9 mouse cellular contexts compared by ENCODE assay signal in genomic region chr2:101679164-101679784, GRCm38 (mm10). TPM values are rescaled to one million over a fixed set of nuclear protein-coding genes. Genes with fewer than 3 reads are reported as not detected.
DNase-seq lines count a peak whose midpoint lies in the region; ATAC-seq and TF ChIP-seq lines count a peak whose summit lies in the region.
"Had no signal": no experiment of that assay in that cellular context is flagged by ENCODE, and none has a peak within 500 bp of the region (broad histone marks: within the 10 kb centered on the region; RNA-seq: fewer than 3 reads in every experiment).

No protein-coding gene starts in this region.

- peak overlapping the region; percentile 89 for H3K4me2 ChIP-seq in heart, embryonic 13.5 days
- H3K4me2 ChIP-seq in liver, embryonic 13.5 days: peak overlapping the region; percentile 80
- H3K4me2 ChIP-seq in neural tube, embryonic 13.5 days: peak overlapping the region; percentile 64

- DNase-seq in layer of hippocampus, adult 2 months (ENCODE audit: low spot score in 2 of 2): no peak
- DNase-seq in layer of hippocampus, postnatal 36 days: no peak
- peak; percentile 30 for DNase-seq in brain, adult 2 months (ENCODE audit: low read depth, low spot score)
- DNase-seq in liver, embryonic 13.5 days: peak; percentile 6
- no peak for DNase-seq in right cerebral cortex, adult 2 months (ENCODE audit: low spot score in 2 of 2)

- H3K36me3 ChIP-seq in heart, embryonic 13.5 days: peaks cover 4% of the 10 kb centered on the region; the same call in 1 of the 2 replicates
- 0 out of 2 replicates have a peak, but pooled peaks cover 4% of the 10 kb centered on the region for H3K36me3 ChIP-seq in liver, embryonic 13.5 days
- H3K36me3 ChIP-seq in neural tube, embryonic 13.5 days: 0 out of 2 replicates have a peak, but pooled peaks cover under 1% of the 10 kb centered on the region

- WGBS in heart, embryonic 13.5 days: 7% methylated on average over 15 of the region's 15 CpGs
- 6% methylated on average over 15 of the region's 15 CpGs for WGBS in liver, embryonic 13.5 days (ENCODE audit: insufficient replicate concordance)
- 4% methylated on average over 15 of the region's 15 CpGs for WGBS in neural tube, embryonic 13.5 days

- peak overlapping the region; percentile 67 for H3K4me3 ChIP-seq in layer of hippocampus, adult 2 months
- H3K4me3 ChIP-seq in heart, embryonic 13.5 days: peak overlapping the region; percentile 90
- peak overlapping the region; percentile 96 for H3K4me3 ChIP-seq in liver, embryonic 13.5 days (replicated peaks)
- H3K4me3 ChIP-seq in neural tube, embryonic 13.5 days: peak overlapping the region; percentile 81

- H3K9me3 ChIP-seq in heart, embryonic 13.5 days: no peaks in the 10 kb centered on the region
- H3K9me3 ChIP-seq in liver, embryonic 13.5 days (replicated peaks): no peaks in the 10 kb centered on the region
- H3K9me3 ChIP-seq in neural tube, embryonic 13.5 days: no peaks in the 10 kb centered on the region

- peaks cover 7% of the 10 kb centered on the region for H3K4me1 ChIP-seq in heart, embryonic 13.5 days
- H3K4me1 ChIP-seq in liver, embryonic 13.5 days (replicated peaks): peaks cover 16% of the 10 kb centered on the region
- H3K4me1 ChIP-seq in neural tube, embryonic 13.5 days (replicated peaks): peaks cover 21% of the 10 kb centered on the region

- no peak for TF ChIP-seq CTCF in layer of hippocampus, adult 2 months (conservative IDR thresholded peaks at IDR 0.05)

- peak overlapping the region; percentile 92; the same call in 1 of the 2 replicates for H3K27ac ChIP-seq in layer of hippocampus, adult 2 months
- H3K27ac ChIP-seq in heart, embryonic 13.5 days (replicated peaks): no peak overlapping the region
- no peak overlapping the region; the same call in 1 of the 2 replicates for H3K27ac ChIP-seq in liver, embryonic 13.5 days
- no peak overlapping the region for H3K27ac ChIP-seq in neural tube, embryonic 13.5 days (replicated peaks)

- H3K9ac ChIP-seq in heart, embryonic 13.5 days: peak overlapping the region; percentile 94
- H3K9ac ChIP-seq in liver, embryonic 13.5 days: peak overlapping the region; percentile 94
- peak overlapping the region; percentile 87 for H3K9ac ChIP-seq in neural tube, embryonic 13.5 days

- ATAC-seq in heart, embryonic 13.5 days (ENCODE audit: extremely low read depth, insufficient number of reproducible peaks, low FRiP score, low TSS enrichment): no peak
- no peak for ATAC-seq in liver, embryonic 13.5 days (ENCODE audit: low read depth)
- ATAC-seq in neural tube, embryonic 13.5 days (ENCODE audit: low read depth): no peak
- ATAC-seq in megakaryocyte-erythroid progenitor cell, adult 5-6 weeks (replicated peaks; ENCODE audit: low FRiP score, low TSS enrichment, poor library complexity, severe bottlenecking): no peak

- peaks cover 18% of the 10 kb centered on the region; the same call in 1 of the 2 replicates for H3K27me3 ChIP-seq in heart, embryonic 13.5 days (replicated peaks)
- H3K27me3 ChIP-seq in liver, embryonic 13.5 days: 0 out of 2 replicates have a peak, but pooled peaks cover 3% of the 10 kb centered on the region
- H3K27me3 ChIP-seq in neural tube, embryonic 13.5 days: no peaks in the 10 kb centered on the region

RNA-seq across cellular contexts. Expression of gene Traf6, which starts 1.0 kb away (rescaled TPM):
- total RNA-seq in layer of hippocampus, adult 2 months (2021): 10 to 100 TPM; 14.1 to 16.8 TPM
- 10 to 100 TPM; 14.9 to 15.4 TPM for total RNA-seq in layer of hippocampus, postnatal 36 days (2021)
- 4.6 and 4.8 TPM in 2 replicates for polyA plus RNA-seq in heart, embryonic 13.5 days (2015; fragmentation: Nextera tagmentation; extraction: Ambion mirVana)
- polyA plus RNA-seq in liver, embryonic 13.5 days (2015; fragmentation: Nextera tagmentation; extraction: Ambion mirVana): 3.2 and 4.6 TPM in 2 replicates
- 6.6 and 7.3 TPM in 2 replicates for polyA plus RNA-seq in neural tube, embryonic 13.5 days (2015; fragmentation: Nextera tagmentation; extraction: Ambion mirVana)
- total RNA-seq in megakaryocyte-erythroid progenitor cell, adult 5-6 weeks (2014; fragmentation: Nextera tagmentation): 18.3 and 26.1 TPM in 2 replicates
- total RNA-seq in megakaryocyte-erythroid progenitor cell, adult 5-6 weeks (2017): 13.9 and 15.3 TPM in 2 replicates

RNA-seq across cellular contexts. Expression of gene B230118H07Rik, which starts 29.9 kb away (rescaled TPM):
- total RNA-seq in layer of hippocampus, adult 2 months (2021): 10 to 100 TPM; 32.0 to 32.3 TPM
- 10 to 100 TPM; 32.8 to 35.2 TPM for total RNA-seq in layer of hippocampus, postnatal 36 days (2021)
- polyA plus RNA-seq in heart, embryonic 13.5 days (2015; fragmentation: Nextera tagmentation; extraction: Ambion mirVana): 49.1 and 60.0 TPM in 2 replicates
- 20.2 and 21.4 TPM in 2 replicates for polyA plus RNA-seq in liver, embryonic 13.5 days (2015; fragmentation: Nextera tagmentation; extraction: Ambion mirVana)
- polyA plus RNA-seq in neural tube, embryonic 13.5 days (2015; fragmentation: Nextera tagmentation; extraction: Ambion mirVana): 60.5 and 66.7 TPM in 2 replicates
- 13.1 and 34.1 TPM in 2 replicates for total RNA-seq in megakaryocyte-erythroid progenitor cell, adult 5-6 weeks (2014; fragmentation: Nextera tagmentation)
- 45.4 and 76.2 TPM in 2 replicates for total RNA-seq in megakaryocyte-erythroid progenitor cell, adult 5-6 weeks (2017)

RNA-seq across cellular contexts. Expression of gene Rag1, which starts 30.0 kb away (rescaled TPM):
- under 1 TPM; 0.15 to 0.25 TPM for total RNA-seq in layer of hippocampus, adult 2 months (2021)
- under 1 TPM; 0.10 to 0.12 TPM for total RNA-seq in layer of hippocampus, postnatal 36 days (2021)
- polyA plus RNA-seq in heart, embryonic 13.5 days (2015; fragmentation: Nextera tagmentation; extraction: Ambion mirVana): 0.11 TPM in 1 of 2 replicates, not detected in the other
- polyA plus RNA-seq in liver, embryonic 13.5 days (2015; fragmentation: Nextera tagmentation; extraction: Ambion mirVana): 0.06 and 0.12 TPM in 2 replicates
- polyA plus RNA-seq in neural tube, embryonic 13.5 days (2015; fragmentation: Nextera tagmentation; extraction: Ambion mirVana): 0.04 TPM in 2 replicates
- total RNA-seq in megakaryocyte-erythroid progenitor cell, adult 5-6 weeks (2014; fragmentation: Nextera tagmentation): 0.99 and 2.2 TPM in 2 replicates
- total RNA-seq in megakaryocyte-erythroid progenitor cell, adult 5-6 weeks (2017): 0.23 and 1.1 TPM in 2 replicates

RNA-seq across cellular contexts. Expression of gene Rag2, which starts 54.8 kb away (rescaled TPM):
- not detected for total RNA-seq in layer of hippocampus, adult 2 months (2021)
- not detected for total RNA-seq in layer of hippocampus, postnatal 36 days (2021)
- 0.16 TPM in 1 of 2 replicates, not detected in the other for polyA plus RNA-seq in heart, embryonic 13.5 days (2015; fragmentation: Nextera tagmentation; extraction: Ambion mirVana)
- 0.17 and 0.23 TPM in 2 replicates for polyA plus RNA-seq in liver, embryonic 13.5 days (2015; fragmentation: Nextera tagmentation; extraction: Ambion mirVana)
- 0.07 TPM in 1 of 2 replicates, not detected in the other for polyA plus RNA-seq in neural tube, embryonic 13.5 days (2015; fragmentation: Nextera tagmentation; extraction: Ambion mirVana)
- 0.35 and 0.90 TPM in 2 replicates for total RNA-seq in megakaryocyte-erythroid progenitor cell, adult 5-6 weeks (2014; fragmentation: Nextera tagmentation)
- 0.34 and 2.0 TPM in 2 replicates for total RNA-seq in megakaryocyte-erythroid progenitor cell, adult 5-6 weeks (2017)
- polyA plus RNA-seq: frontal cortex, adult 2 months had no signal

Comparison
In these comparisons a context has a peak if more than half of its experiments do, and no peak if none do; other contexts are left out.
1. DNase-seq: peak in brain, adult 2 months (single experiment) and liver, embryonic 13.5 days (single experiment); none in layer of hippocampus, adult 2 months (0 of 2), layer of hippocampus, postnatal 36 days (0 of 2) and right cerebral cortex, adult 2 months (0 of 2).
2. Peak in every context shown above with its lines, with median percentiles within 50 percentile points of each other: H3K4me3 ChIP-seq, H3K4me2 ChIP-seq and H3K9ac ChIP-seq.